Mouse (Mus musculus): Measurements from ENCODE around the gene Ppp2r5b.

GRCm38 (mm10) chr19:6271206-6271605, 35.5 kb upstream of the Ppp2r5b start:
- TF ChIP-seq TAL1 (IDR thresholded peaks at IDR 0.05; ENCODE audit: low read length) (no peak), GATA1 (IDR thresholded peaks at IDR 0.05; ENCODE audit: low read length) (no peak)

Data from erythroblast, embryonic 14.5 days (primary cell).